Mouse (Mus musculus) embryonic facial prominence, embryonic 11.5 days (tissue): ENCODE measurements at regions not wholly inside any gene's neighbourhood (a gene's known extent, or its start where the extent isn't known, plus 50 kb on each side); places are given as distances from the start of the nearest gene placed in this dataset.

Experiments
- ATAC-seq: fragments of 200-750 bp; cut with Nextera tagmentation; replicated peaks from 2 replicates; pipeline ENCODE4 v1.8.0; 2017; ENCODE audit warnings: low read depth; ENCODE audit not compliant: insufficient number of reproducible peaks, low FRiP score, low TSS enrichment
- DNase-seq: peaks from one replicate; pipeline ENCODE4 v3.0.0-alpha.2; 2015; ENCODE audit warnings: low spot score
- H3K27ac ChIP-seq: fragments of 300-500 bp; sonication (generic); replicated peaks from 2 replicates; pipeline ENCODE4 v1.5.1; 2014; ENCODE audit warnings: mild to moderate bottlenecking, low read depth, low read length, control low read depth
- H3K27me3 ChIP-seq: fragments of 300-500 bp; sonication (generic); 2 replicates; pipeline ENCODE4 v1.6.1; 2014; ENCODE audit warnings: mild to moderate bottlenecking, low read length, moderate library complexity, mixed read lengths; ENCODE audit not compliant: control insufficient read depth, insufficient read depth
- H3K36me3 ChIP-seq: fragments of 300-500 bp; sonication (generic); replicated peaks from 2 replicates; pipeline ENCODE4 v1.6.1; 2014; ENCODE audit warnings: low read depth, mild to moderate bottlenecking, low read length, moderate library complexity, mixed read lengths; ENCODE audit not compliant: control insufficient read depth, insufficient read depth
- H3K4me1 ChIP-seq: fragments of 300-500 bp; sonication (generic); 2 replicates; pipeline ENCODE4 v1.6.1; 2014; ENCODE audit warnings: low read length, mixed read lengths; ENCODE audit not compliant: control insufficient read depth, insufficient read depth
- H3K4me2 ChIP-seq: fragments of 300-500 bp; sonication (generic); 2 replicates; pipeline ENCODE4 v1.6.1; 2014; ENCODE audit warnings: low read depth, mild to moderate bottlenecking, control low read depth, low read length, moderate library complexity
- H3K4me3 ChIP-seq: fragments of 300-500 bp; sonication (generic); 2 replicates; pipeline ENCODE4 v1.5.1; 2014; ENCODE audit warnings: low read depth, low read length, control low read depth
- H3K9ac ChIP-seq: fragments of 300-500 bp; sonication (generic); replicated peaks from 2 replicates; pipeline ENCODE4 v1.6.1; 2014; ENCODE audit warnings: mild to moderate bottlenecking, control low read depth, low read length
- H3K9me3 ChIP-seq: fragments of 300-500 bp; sonication (generic); replicated peaks from 2 replicates; pipeline ENCODE4 v1.6.1; 2016; ENCODE audit warnings: mild to moderate bottlenecking, low read length, inconsistent platforms, mixed read lengths; ENCODE audit not compliant: control insufficient read depth
- WGBS: fragments of 180-500 bp; shearing (Covaris S2); extraction: QIAGEN DNeasy Blood & Tissue Kit; methylation state at CpG from one replicate; pipeline ENCODE4 v1.1.7; 2014; 5-methylcytosine and 5-hydroxymethylcytosine counted together

DNA sequence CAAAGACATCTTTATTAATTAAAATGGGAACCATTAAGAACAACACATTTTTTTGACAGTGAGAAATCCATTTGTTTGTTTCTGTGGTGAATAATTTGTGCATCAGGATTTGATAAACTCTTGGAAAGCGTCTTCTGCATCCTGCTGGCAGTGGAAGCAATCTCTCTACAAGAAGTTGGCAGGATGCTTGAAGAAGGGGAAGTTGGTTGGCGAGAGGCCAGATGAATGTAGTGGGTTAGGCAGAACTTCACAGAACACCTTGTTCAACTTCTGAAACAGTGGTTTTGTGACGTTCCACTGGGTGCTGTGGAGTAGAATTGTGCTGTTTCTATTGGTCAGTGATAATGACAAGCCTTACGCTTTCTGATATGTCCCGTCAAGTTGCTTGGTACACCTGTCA, 70.7 kb upstream of the Mpped2 start:
- Histone ChIP-seq H3K27me3 (no peaks in the 10 kb centered on the region), H3K4me1 (no peaks in the 10 kb centered on the region), H3K9ac (no peak overlapping the region), H3K4me2 (no peak overlapping the region), H3K27ac (no peak overlapping the region), H3K9me3 (no peaks in the 10 kb centered on the region), H3K4me3 (no peak overlapping the region), H3K36me3 (no peaks in the 10 kb centered on the region)
- ATAC-seq, result no peak
- WGBS, result 93% methylated on average over 5 of the region's 5 CpGs
- DNase-seq, result no peak

- H3K4me1 ChIP-seq, result no peaks in the 10 kb centered on the region
- 73% methylated on average over 2 of the region's 2 CpGs for WGBS
- no peaks in the 10 kb centered on the region for H3K36me3 ChIP-seq
- H3K27ac ChIP-seq, result no peak overlapping the region
- no peak overlapping the region for H3K9ac ChIP-seq
- no peaks in the 10 kb centered on the region for H3K9me3 ChIP-seq
- no peak overlapping the region for H3K4me2 ChIP-seq
- no peak overlapping the region for H3K4me3 ChIP-seq
- H3K27me3 ChIP-seq, result no peaks in the 10 kb centered on the region
- DNase-seq (no peak), ATAC-seq (no peak)
Observed at GRCm38 (mm10) chr2:106623680-106624079, 69.4 kb upstream of the Mpped2 start.

DNA sequence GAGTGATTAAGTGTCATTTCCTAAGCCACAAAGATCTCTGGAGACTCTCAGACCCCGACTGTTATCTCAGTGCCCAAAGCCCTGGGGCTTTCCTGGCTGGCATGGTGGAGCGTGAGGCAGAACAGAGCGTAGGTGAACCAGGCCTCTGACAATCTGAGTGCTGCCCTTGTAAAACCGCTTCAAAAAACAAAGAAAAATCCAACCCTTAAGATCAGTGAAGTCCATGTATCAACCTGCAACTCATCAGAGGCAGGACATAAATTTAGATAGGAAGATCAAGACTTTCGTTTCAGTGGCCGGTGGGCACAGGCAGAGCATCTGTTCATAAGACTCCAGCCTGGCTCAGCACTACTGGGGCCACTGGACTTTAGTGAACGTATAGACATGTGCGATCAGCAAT, 61.1 kb upstream of the Mpped2 start:
- Histone ChIP-seq H3K9me3 (no peaks in the 10 kb centered on the region), H3K27me3 (no peaks in the 10 kb centered on the region), H3K27ac (no peak overlapping the region), H3K4me2 (no peak overlapping the region), H3K4me3 (no peak overlapping the region), H3K9ac (no peak overlapping the region), H3K4me1 (no peaks in the 10 kb centered on the region), H3K36me3 (no peaks in the 10 kb centered on the region)
- DNase-seq (no peak), ATAC-seq (no peak)
- 83% methylated on average over 8 of the region's 8 CpGs for WGBS
